Mouse (Mus musculus) ES-Bruce4 (cell line): Measurements from ENCODE around the gene Krtap11-1. TPM values are rescaled to one million over a fixed set of nuclear protein-coding genes. Genes with fewer than 3 reads are reported as not detected.

Experiments
- H3K27ac ChIP-seq: 2 replicates; pipeline ENCODE4 v1.5.1; 2012; ENCODE audit warnings: low read length, inconsistent platforms; ENCODE audit not compliant: insufficient read depth
- H3K27me3 ChIP-seq: 2 replicates; pipeline ENCODE4 v1.6.1; 2012; ENCODE audit warnings: mild to moderate bottlenecking, low read length, inconsistent platforms; ENCODE audit not compliant: control insufficient read depth, poor library complexity, insufficient read depth, severe bottlenecking
- H3K36me3 ChIP-seq: 2 replicates; pipeline ENCODE4 v1.6.1; 2012; ENCODE audit warnings: inconsistent platforms, mild to moderate bottlenecking, low read length, moderate library complexity; ENCODE audit not compliant: control insufficient read depth, poor library complexity, insufficient read depth, severe bottlenecking
- H3K4me1 ChIP-seq: one replicate; pipeline ENCODE4 v1.8.1; 2011; ENCODE audit warnings: low read length; ENCODE audit not compliant: control insufficient read depth, insufficient read depth
- H3K4me3 ChIP-seq: 2 replicates; pipeline ENCODE4 v1.5.1; 2011; ENCODE audit warnings: low read depth, mild to moderate bottlenecking, low read length
- H3K9ac ChIP-seq: 2 replicates; pipeline ENCODE4 v1.6.1; 2012; ENCODE audit warnings: low read depth, mild to moderate bottlenecking, inconsistent platforms; ENCODE audit not compliant: poor library complexity, severe bottlenecking
- H3K9me3 ChIP-seq: replicated peaks from 2 replicates; pipeline ENCODE4 v1.6.1; 2012; ENCODE audit warnings: mild to moderate bottlenecking, low read length, inconsistent platforms; ENCODE audit not compliant: control insufficient read depth, poor library complexity, insufficient read depth, severe bottlenecking
- CTCF ChIP-seq: IDR thresholded peaks from one replicate; pipeline ENCODE4 v1.8.1; 2011; ENCODE audit warnings: low read depth, low read length
- EP300 ChIP-seq: IDR thresholded peaks from 2 replicates; pipeline ENCODE4 v1.6.1; 2011; ENCODE audit warnings: low read depth, low read length; ENCODE audit not compliant: insufficient read depth
- POLR2A ChIP-seq: IDR thresholded peaks from one replicate; pipeline ENCODE4 v1.8.1; 2011; ENCODE audit warnings: low read length; ENCODE audit not compliant: insufficient read depth
- polyA plus RNA-seq: library from polyadenylated mRNA; stranded (reverse); fragments of >200 nt; gene quantifications from 2 replicates; pipeline ENCODE4 v1.2.4, GENCODE M21; 2011; ENCODE audit warnings: low read depth; ENCODE audit not compliant: missing spikeins, insufficient read depth, insufficient read length

Gene Krtap11-1
- polyA plus RNA-seq, 1 experiment: not detected

- no peak overlapping the region for H3K27ac ChIP-seq
- no peaks in the 10 kb centered on the region for H3K4me1 ChIP-seq
- H3K27me3 ChIP-seq: no peaks in the 10 kb centered on the region
- TF ChIP-seq CTCF: no peak
- TF ChIP-seq POLR2A: no peak
- no peak for TF ChIP-seq EP300
- H3K4me3 ChIP-seq: no peak overlapping the region
- H3K9ac ChIP-seq: no peak overlapping the region
- H3K36me3 ChIP-seq: no peaks in the 10 kb centered on the region
- H3K9me3 ChIP-seq: no peaks in the 10 kb centered on the region
These were observed 36.0 kb upstream of the Krtap11-1 start for GRCm38 (mm10) chr16:89606951-89607350.

- TF ChIP-seq CTCF (no peak), EP300 (no peak), POLR2A (no peak)
- Histone ChIP-seq H3K4me3 (no peak overlapping the region), H3K27ac (no peak overlapping the region), H3K36me3 (no peaks in the 10 kb centered on the region), H3K9me3 (no peaks in the 10 kb centered on the region), H3K27me3 (no peaks in the 10 kb centered on the region; the same call in 1 of the 2 replicates), H3K4me1 (no peaks in the 10 kb centered on the region), H3K9ac (no peak overlapping the region)
These were observed 16.2 kb upstream of the Krtap11-1 start for GRCm38 (mm10) chr16:89587209-89587608.

- Histone ChIP-seq H3K4me1 (no peaks in the 10 kb centered on the region), H3K9me3 (no peaks in the 10 kb centered on the region), H3K9ac (no peak overlapping the region), H3K27me3 (no peaks in the 10 kb centered on the region; the same call in 1 of the 2 replicates), H3K27ac (no peak overlapping the region), H3K4me3 (no peak overlapping the region), H3K36me3 (no peaks in the 10 kb centered on the region)
- TF ChIP-seq EP300 (no peak), POLR2A (no peak), CTCF (no peak)
These were observed 14.9 kb upstream of the Krtap11-1 start for GRCm38 (mm10) chr16:89585604-89586508.

GRCm38 (mm10) chr16:89581658-89582057 is 10.7 kb upstream of the Krtap11-1 start:
- H3K9ac ChIP-seq: no peak overlapping the region
- no peak overlapping the region for H3K4me3 ChIP-seq
- TF ChIP-seq CTCF (no peak), POLR2A (no peak), EP300 (no peak)
- H3K4me1 ChIP-seq: no peaks in the 10 kb centered on the region
- no peaks in the 10 kb centered on the region; the same call in 1 of the 2 replicates for H3K27me3 ChIP-seq
- H3K27ac ChIP-seq: no peak overlapping the region
- no peaks in the 10 kb centered on the region for H3K9me3 ChIP-seq
- no peaks in the 10 kb centered on the region for H3K36me3 ChIP-seq

- Histone ChIP-seq H3K36me3 (no peaks in the 10 kb centered on the region), H3K9ac (no peak overlapping the region), H3K27me3 (no peaks in the 10 kb centered on the region), H3K27ac (no peak overlapping the region), H3K4me3 (no peak overlapping the region), H3K9me3 (no peaks in the 10 kb centered on the region), H3K4me1 (no peaks in the 10 kb centered on the region)
- TF ChIP-seq POLR2A (no peak), CTCF (no peak), EP300 (no peak)
These were observed 467 bp downstream of the Krtap11-1 start for GRCm38 (mm10) chr16:89570516-89570915.

- H3K9me3 ChIP-seq: no peaks in the 10 kb centered on the region
- TF ChIP-seq POLR2A: no peak
- no peak for TF ChIP-seq EP300
- no peak for TF ChIP-seq CTCF
- no peak overlapping the region for H3K9ac ChIP-seq
- H3K27me3 ChIP-seq: no peaks in the 10 kb centered on the region
- no peak overlapping the region for H3K4me3 ChIP-seq
- no peaks in the 10 kb centered on the region for H3K4me1 ChIP-seq
- no peaks in the 10 kb centered on the region for H3K36me3 ChIP-seq
- H3K27ac ChIP-seq: no peak overlapping the region
These were observed 1.8 kb downstream of the Krtap11-1 start for GRCm38 (mm10) chr16:89569136-89569535.
